Mouse (Mus musculus) E14TG2a.4 (cell line): ENCODE data around the gene Pde4d.

Source experiments
- H3K27me3 ChIP-seq: 2 replicates; pipeline ENCODE4 v1.6.1; 2014; ENCODE audit warnings: low read length, control low read depth; ENCODE audit not compliant: insufficient read depth
- H3K36me3 ChIP-seq: 2 replicates; pipeline ENCODE4 v1.6.1; 2014; ENCODE audit warnings: low read length, control low read depth; ENCODE audit not compliant: insufficient read depth
- H3K4me1 ChIP-seq: replicated peaks from 2 replicates; pipeline ENCODE4 v1.6.1; 2014; ENCODE audit warnings: low read depth, low read length, control low read depth
- H3K4me3 ChIP-seq: replicated peaks from 2 replicates; pipeline ENCODE4 v1.5.1; 2014; ENCODE audit warnings: mild to moderate bottlenecking, low read length
- H3K9me3 ChIP-seq: 2 replicates; pipeline ENCODE4 v1.6.1; 2014; ENCODE audit warnings: low read length, control low read depth
- CTCF ChIP-seq: conservative IDR thresholded peaks from 2 replicates; pipeline ENCODE4 v1.5.1; 2014; ENCODE audit warnings: low read length
- NANOG ChIP-seq: IDR thresholded peaks from 2 replicates; pipeline ENCODE4 v1.6.1; 2014; ENCODE audit warnings: borderline replicate concordance, low read length, mixed read lengths
- POU5F1 ChIP-seq: IDR thresholded peaks from 2 replicates; pipeline ENCODE4 v1.6.1; 2014; ENCODE audit warnings: low read length, borderline replicate concordance

The Pde4d gene

GRCm38 (mm10) chr13:109402936-109403335 lies 953.2 kb downstream of the Pde4d start:
- TF ChIP-seq CTCF, result no peak
- no peak for TF ChIP-seq NANOG
- no peak for TF ChIP-seq POU5F1
- Histone ChIP-seq H3K9me3 (no peaks in the 10 kb centered on the region), H3K4me1 (peaks cover 24% of the 10 kb centered on the region), H3K36me3 (no peaks in the 10 kb centered on the region), H3K4me3 (no peak overlapping the region), H3K27me3 (no peaks in the 10 kb centered on the region)

GRCm38 (mm10) chr13:109406341-109406740 lies 956.6 kb downstream of the Pde4d start:
- H3K9me3 ChIP-seq, result no peaks in the 10 kb centered on the region
- peaks cover 21% of the 10 kb centered on the region for H3K4me1 ChIP-seq
- no peaks in the 10 kb centered on the region for H3K36me3 ChIP-seq
- H3K27me3 ChIP-seq, result no peaks in the 10 kb centered on the region
- H3K4me3 ChIP-seq, result no peak overlapping the region
- TF ChIP-seq POU5F1 (no peak), CTCF (no peak), NANOG (no peak)

- H3K36me3 ChIP-seq, result no peaks in the 10 kb centered on the region
- no peaks in the 10 kb centered on the region for H3K27me3 ChIP-seq
- no peaks in the 10 kb centered on the region for H3K9me3 ChIP-seq
- no peak for TF ChIP-seq CTCF
- no peak for TF ChIP-seq POU5F1
- TF ChIP-seq NANOG, result peak; percentile 49; the same call in 1 of the 2 replicates
- H3K4me3 ChIP-seq, result no peak overlapping the region
- peaks cover 21% of the 10 kb centered on the region for H3K4me1 ChIP-seq
These were observed 957.6 kb downstream of the Pde4d start for GRCm38 (mm10) chr13:109407371-109407770.

GRCm38 (mm10) chr13:109420426-109420825 lies 970.7 kb downstream of the Pde4d start:
- Histone ChIP-seq H3K4me3 (no peak overlapping the region), H3K9me3 (peaks cover 8% of the 10 kb centered on the region; the same call in 1 of the 2 replicates), H3K27me3 (no peaks in the 10 kb centered on the region), H3K36me3 (no peaks in the 10 kb centered on the region), H3K4me1 (no peaks in the 10 kb centered on the region)
- TF ChIP-seq CTCF, result no peak
- no peak for TF ChIP-seq NANOG
- no peak for TF ChIP-seq POU5F1

GRCm38 (mm10) chr13:109424906-109425305 lies 975.2 kb downstream of the Pde4d start:
- H3K27me3 ChIP-seq, result no peaks in the 10 kb centered on the region
- no peaks in the 10 kb centered on the region for H3K36me3 ChIP-seq
- peaks cover 5% of the 10 kb centered on the region; the same call in 1 of the 2 replicates for H3K4me1 ChIP-seq
- TF ChIP-seq CTCF, result no peak
- no peak for TF ChIP-seq NANOG
- TF ChIP-seq POU5F1, result no peak
- peaks cover 8% of the 10 kb centered on the region; the same call in 1 of the 2 replicates for H3K9me3 ChIP-seq
- H3K4me3 ChIP-seq, result no peak overlapping the region

GRCm38 (mm10) chr13:109425548-109425947 lies 975.8 kb downstream of the Pde4d start:
- no peak overlapping the region for H3K4me3 ChIP-seq
- no peaks in the 10 kb centered on the region for H3K36me3 ChIP-seq
- peaks cover 5% of the 10 kb centered on the region; the same call in 1 of the 2 replicates for H3K4me1 ChIP-seq
- TF ChIP-seq NANOG (no peak), POU5F1 (no peak), CTCF (no peak)
- no peaks in the 10 kb centered on the region for H3K27me3 ChIP-seq
- H3K9me3 ChIP-seq, result peaks cover 8% of the 10 kb centered on the region; the same call in 1 of the 2 replicates

GRCm38 (mm10) chr13:109426058-109426457 lies 976.3 kb downstream of the Pde4d start:
- no peaks in the 10 kb centered on the region for H3K27me3 ChIP-seq
- TF ChIP-seq POU5F1 (no peak), CTCF (no peak), NANOG (no peak)
- H3K4me1 ChIP-seq, result peaks cover 5% of the 10 kb centered on the region; the same call in 1 of the 2 replicates
- peaks cover 4% of the 10 kb centered on the region; the same call in 1 of the 2 replicates for H3K9me3 ChIP-seq
- no peak overlapping the region for H3K4me3 ChIP-seq
- H3K36me3 ChIP-seq, result no peaks in the 10 kb centered on the region

GRCm38 (mm10) chr13:109427541-109427940 lies 977.8 kb downstream of the Pde4d start:
- Histone ChIP-seq H3K36me3 (no peaks in the 10 kb centered on the region), H3K4me3 (no peak overlapping the region), H3K4me1 (peaks cover 5% of the 10 kb centered on the region; the same call in 1 of the 2 replicates), H3K9me3 (no peaks in the 10 kb centered on the region), H3K27me3 (no peaks in the 10 kb centered on the region)
- TF ChIP-seq POU5F1 (no peak), CTCF (no peak), NANOG (no peak)

GRCm38 (mm10) chr13:109429544-109429943 lies 979.8 kb downstream of the Pde4d start:
- Histone ChIP-seq H3K9me3 (no peaks in the 10 kb centered on the region), H3K27me3 (no peaks in the 10 kb centered on the region), H3K36me3 (no peaks in the 10 kb centered on the region), H3K4me1 (peaks cover 5% of the 10 kb centered on the region; the same call in 1 of the 2 replicates), H3K4me3 (no peak overlapping the region)
- TF ChIP-seq NANOG, result no peak
